Mouse (Mus musculus): ENCODE data around the gene Adcy10.

DNA sequence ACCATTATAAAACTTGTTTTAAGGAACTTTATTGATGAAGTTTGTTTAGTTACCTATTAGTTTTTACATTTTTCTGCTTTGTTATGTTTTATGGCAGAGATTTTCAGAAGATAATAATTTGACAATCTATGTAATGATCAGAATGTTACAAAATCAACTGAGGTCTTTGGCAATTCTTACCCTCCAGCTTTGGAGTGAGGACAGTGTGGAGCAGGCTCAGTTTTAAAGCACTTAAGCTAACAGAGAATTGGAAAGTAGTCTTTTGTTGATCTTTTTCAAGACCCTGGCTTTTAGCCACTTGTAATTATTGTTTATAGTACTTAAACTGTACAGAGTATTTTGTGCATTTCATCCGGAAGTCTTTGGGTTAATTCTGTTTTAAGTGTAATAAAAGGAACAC is 22.1 kb upstream of the Adcy10 start:
- no peak for TF ChIP-seq CTCF (IDR thresholded peaks at IDR 0.05; ENCODE audit: insufficient read depth, low read depth, low read length)
- TF ChIP-seq POLR2A (IDR thresholded peaks at IDR 0.05; ENCODE audit: insufficient read depth, low read depth, low read length): no peak
